Mouse (Mus musculus): ENCODE measurements around the gene Cntn5.

The Cntn5 gene

DNA sequence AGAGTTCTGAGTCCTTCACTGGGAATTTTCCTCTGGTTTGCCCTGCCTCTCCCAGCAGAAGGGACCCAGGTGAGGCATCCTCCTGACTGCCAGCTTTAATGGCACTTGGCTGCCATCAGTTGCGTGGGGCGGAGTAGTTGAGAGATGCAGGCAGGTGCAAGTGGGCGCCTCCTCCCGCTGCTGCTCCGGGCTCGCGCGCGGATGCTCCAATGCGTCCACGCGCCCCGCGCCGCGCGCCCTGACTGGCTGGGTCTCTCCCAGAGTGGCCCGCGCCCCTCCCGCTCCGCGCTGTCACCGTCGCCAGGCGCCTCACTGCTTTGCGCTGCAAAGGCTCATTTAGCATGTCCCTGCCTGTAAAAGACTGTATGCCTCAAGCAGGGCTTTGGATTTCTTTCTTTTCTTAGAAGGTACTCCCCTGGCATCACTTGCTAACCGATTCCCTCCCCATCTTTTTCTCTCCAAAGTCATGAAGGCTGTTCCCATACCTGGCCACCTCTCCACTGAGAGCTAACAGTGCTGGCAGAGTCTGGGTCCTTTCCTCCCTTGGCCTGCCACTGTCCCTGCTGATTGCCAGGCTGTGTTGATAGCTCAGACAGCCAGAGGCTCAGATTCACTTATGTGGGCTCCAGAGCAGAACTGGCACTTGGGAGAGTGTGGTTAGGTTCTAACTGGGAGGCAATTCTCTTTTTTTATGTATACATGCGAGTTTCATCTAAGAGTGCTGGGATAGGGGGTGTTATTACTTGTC is at the start of gene Cntn5:
Cntn5 (minus strand) TSS at position 160 of the 748 bp plus-strand sequence.
- DNase-seq, result no peak

- no peak for DNase-seq
These were observed 45.9 kb upstream of the Cntn5 start for GRCm38 (mm10) chr9:10950470-10950869.

- DNase-seq, result peak in 1 of 2 experiments; percentile 11
These were observed 5.0 kb upstream of the Cntn5 start for GRCm38 (mm10) chr9:10909573-10909972.

DNA sequence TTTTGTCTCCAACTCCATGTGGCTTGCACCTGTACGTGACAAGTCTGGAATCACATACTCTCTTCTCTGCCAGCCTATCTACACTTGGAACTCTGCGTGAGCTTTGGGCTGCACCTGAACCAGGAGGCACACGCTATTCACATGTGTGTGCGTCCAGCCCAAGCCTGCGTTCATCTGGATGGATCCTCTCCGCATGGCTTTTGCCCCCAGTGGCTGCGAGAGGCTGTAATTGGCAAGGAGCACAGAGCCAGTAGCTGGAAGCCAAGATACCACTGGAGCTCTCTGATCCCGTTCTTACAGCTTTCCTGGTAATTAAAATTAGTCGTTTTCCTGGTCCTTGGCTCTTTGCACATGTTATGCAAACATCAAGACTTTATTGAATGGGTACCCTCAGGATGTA is 1.1 kb upstream of the Cntn5 start:
- no peak for DNase-seq

DNA sequence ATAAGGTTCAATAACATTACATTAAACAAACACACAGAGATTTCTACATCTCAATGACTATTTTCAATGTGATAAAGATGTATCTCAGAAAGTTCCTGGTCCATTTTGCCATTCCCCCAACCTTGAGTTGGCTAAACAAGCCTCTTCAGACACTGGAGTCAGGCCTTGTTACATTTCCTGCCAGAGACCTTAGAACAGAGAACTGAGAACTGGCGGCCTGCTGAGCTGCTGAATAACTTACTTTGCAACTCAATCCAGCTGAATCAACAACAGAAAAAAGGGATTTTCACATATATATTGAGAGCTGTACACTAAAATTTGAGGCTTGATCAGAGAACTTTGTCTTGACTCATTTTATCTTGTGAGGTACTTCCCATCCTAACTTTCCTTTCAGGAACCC is 24.8 kb downstream of the Cntn5 start:
- no peak for DNase-seq

- DNase-seq, result no peak
These were observed 30.7 kb downstream of the Cntn5 start for GRCm38 (mm10) chr9:10873881-10874280.

- no peak for DNase-seq
These were observed 48.2 kb downstream of the Cntn5 start for GRCm38 (mm10) chr9:10856204-10856892.

- DNase-seq, result no peak
These were observed 87.9 kb downstream of the Cntn5 start for GRCm38 (mm10) chr9:10816711-10817110.

GRCm38 (mm10) chr9:10797158-10797557 is 107.4 kb downstream of the Cntn5 start:
- no peak for DNase-seq

DNA sequence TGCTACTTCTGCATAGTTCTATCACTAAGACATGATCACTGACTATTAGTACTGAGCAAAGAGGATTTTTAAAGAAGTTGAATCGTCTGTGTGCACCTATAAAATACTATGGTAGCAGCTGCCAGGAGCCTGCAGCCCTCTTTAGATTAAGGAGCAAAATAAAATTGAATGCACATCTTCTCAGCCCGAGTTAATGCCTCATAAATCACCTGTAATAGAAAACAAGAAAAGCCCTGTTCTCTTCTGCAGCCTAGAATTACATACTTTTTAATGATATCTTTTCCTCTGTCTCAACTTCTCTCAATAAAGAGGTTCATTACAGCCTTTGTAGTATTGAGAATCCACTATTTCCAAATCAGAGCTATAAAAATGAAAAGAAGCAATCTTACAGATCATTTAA is 109.5 kb downstream of the Cntn5 start:
- DNase-seq, result no peak

GRCm38 (mm10) chr9:10731878-10732277 is 172.7 kb downstream of the Cntn5 start:
- DNase-seq, result no peak

GRCm38 (mm10) chr9:10724191-10724590 is 180.4 kb downstream of the Cntn5 start:
- no peak for DNase-seq

DNA sequence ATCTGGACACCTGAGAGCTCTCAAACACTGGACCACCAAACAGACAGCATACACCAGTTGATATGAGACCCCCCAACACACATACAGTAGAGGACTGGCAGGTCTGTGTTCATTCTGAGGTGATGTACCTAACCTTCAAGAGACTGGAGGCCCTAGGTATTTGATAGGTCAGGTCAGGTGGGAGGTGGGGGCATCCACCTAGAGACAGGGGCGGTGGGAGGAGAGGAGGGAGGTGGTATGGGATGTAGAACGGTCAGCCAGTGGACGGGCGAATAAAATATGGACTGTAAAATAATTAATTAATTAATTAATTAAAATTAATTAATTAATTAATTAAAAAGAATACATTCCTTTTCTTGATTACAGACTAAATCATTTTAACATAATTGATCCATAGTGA is 182.5 kb downstream of the Cntn5 start:
- DNase-seq, result no peak

- DNase-seq, result no peak
These were observed 185.6 kb downstream of the Cntn5 start for GRCm38 (mm10) chr9:10718986-10719385.

GRCm38 (mm10) chr9:10713641-10714040 is 190.9 kb downstream of the Cntn5 start:
- no peak for DNase-seq

DNA sequence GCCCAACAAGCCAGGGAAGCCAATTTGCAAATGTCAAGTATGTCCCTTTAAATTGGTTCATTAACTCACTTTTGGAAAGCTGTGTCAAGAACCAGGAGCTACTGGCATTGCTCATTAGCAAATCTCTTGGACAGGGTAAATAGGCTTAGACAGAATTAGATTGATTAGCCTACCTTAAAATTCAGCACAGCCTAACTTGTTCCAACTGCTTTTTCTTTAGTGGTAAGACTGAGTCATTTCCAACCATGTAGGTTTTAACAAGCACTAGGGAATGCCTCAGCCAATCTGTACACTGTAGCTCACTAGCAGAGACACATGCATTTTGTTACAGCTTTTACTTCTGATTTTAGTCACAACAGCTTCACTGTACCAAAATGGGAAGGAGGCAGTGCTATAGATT is 222.9 kb downstream of the Cntn5 start:
- DNase-seq, result no peak

GRCm38 (mm10) chr9:10681181-10681580 is 223.4 kb downstream of the Cntn5 start:
- no peak for DNase-seq

- DNase-seq, result no peak
These were observed 235.9 kb downstream of the Cntn5 start for GRCm38 (mm10) chr9:10668676-10669075.

DNA sequence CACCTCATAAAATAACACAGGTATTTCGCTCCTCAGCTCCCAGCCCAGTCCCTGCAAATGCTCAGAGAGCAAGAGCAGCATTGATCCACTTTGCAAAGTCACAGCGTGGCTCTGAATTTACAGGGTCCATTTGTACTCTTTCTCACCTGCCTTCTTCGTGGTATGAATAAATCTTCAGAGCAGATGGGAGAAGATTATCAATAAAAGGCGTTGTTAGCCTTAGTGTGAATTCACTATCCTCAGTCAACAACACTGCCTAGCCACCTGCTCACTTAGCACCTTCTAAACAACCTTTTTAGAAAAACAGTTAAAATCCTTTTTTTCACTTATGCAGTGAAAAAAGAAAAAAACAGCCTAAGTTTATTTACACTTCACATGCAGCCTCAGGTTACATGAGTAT is 237.1 kb downstream of the Cntn5 start:
- no peak for DNase-seq

DNA sequence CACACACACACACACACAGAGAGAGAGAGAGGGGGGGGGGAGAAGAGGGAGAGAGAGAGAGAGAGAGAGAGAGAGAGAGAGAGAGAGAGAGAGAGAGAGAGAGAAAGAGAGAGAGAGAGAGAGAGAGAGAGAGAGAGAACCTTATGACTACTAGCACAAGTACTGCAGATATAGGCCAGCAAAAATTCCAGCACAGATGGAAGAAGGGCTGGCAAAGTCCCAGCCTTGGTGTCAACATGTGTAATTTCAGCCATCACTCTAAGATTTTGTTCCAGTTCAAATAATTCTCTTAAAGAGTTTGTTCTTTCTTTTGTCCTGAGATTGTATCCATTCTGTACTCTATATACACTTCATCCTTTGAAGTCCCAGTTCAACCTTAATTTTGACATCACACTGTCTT is 238.8 kb downstream of the Cntn5 start:
- no peak for DNase-seq

GRCm38 (mm10) chr9:10663101-10663500 is 241.5 kb downstream of the Cntn5 start:
- no peak for DNase-seq

DNA sequence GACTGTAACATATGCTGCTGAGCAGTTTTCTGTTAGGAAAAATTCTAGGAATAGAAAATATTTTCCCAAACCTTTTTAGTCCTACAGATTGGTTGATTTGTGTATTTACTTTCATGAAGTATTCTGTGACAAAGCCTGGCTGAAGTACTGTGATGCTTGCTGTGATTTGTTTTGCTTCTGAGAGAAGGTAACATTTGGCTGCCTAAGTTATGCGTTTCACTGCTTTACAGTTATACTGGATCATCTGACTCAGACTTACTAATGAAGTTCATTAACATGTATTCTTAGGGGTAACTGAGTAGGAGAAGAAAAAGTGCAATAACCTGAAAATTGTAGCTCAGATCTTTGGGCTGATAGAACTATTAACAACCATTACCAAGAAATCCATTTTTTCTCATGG is 245.1 kb downstream of the Cntn5 start:
- no peak for DNase-seq

DNA sequence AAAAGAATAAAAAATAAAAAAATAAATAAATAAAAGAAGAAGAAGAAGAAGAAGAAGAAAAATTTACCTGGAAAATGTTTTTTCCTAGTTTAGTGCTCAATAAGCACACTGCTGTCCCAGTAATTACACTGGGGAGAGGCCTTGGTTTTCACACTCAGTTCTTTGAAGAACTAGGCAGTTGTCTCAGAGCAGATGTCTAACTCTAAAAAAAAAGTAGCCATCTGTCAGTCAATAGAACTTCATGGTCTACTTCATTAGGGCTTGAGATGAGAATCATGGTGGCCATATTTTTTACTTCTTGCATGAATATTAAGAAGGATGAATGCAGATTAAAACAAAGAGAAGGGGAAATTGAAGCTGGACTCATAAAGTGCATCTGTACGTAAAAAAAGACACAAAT is 246.5 kb downstream of the Cntn5 start:
- DNase-seq, result no peak

DNA sequence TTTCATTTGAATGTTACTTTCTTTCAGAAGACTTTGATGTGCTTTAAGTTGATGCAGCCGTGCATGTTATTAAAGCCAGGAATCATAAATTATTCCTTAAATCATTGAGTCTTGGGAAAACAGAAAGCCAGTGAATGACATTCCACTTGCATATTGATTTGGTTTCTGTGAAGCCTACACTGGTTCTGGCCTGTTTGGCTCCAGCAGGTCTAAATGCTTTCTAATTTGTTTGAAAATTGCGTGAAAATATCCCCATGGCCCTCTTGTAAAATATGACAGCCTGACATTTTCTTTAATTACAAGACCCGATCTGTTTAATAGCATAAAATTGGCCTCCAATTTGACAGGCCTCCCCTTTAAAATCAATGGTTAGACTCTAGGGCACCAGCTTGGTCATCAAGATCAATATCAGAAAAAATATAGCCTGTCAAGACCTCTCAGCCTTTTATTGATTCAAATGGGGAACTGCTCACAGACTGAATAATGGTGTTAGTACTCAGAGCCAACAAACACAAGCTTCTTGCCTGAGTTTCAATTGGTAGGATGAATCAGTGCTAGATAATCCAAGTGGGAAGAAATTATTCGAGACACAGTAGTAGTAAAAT is 247.3 kb downstream of the Cntn5 start:
- DNase-seq, result no peak
